Mouse (Mus musculus): ENCODE results near the gene Nsun5. TPM values are rescaled to one million over a fixed set of nuclear protein-coding genes. Genes with fewer than 3 reads are reported as not detected.

Nsun5 gene
- total RNA-seq, 1 experiment, result 40.2 TPM

DNA sequence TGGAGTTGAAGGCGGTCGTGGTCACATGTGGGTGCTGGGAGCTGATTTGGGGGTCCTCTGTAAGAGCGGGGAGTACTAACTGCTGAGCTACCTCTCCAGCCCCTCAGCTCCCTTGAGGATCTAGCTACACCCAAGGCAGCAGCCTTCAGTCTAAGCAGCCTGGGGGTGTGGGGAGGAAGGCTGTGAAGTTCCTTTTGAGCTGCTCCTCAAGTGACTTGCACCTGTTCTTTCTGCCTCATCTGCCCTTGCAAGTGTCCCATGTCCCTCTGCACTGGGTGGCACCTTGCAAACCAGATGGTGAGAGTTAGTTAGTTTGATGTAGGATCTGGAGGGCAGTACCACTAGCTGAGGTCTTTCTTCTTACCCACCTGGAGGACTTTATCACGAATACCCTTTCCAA lies 38.4 kb downstream of the Nsun5 start:
- peaks cover 2% of the 10 kb centered on the region; the same call in 1 of the 2 replicates for H3K36me3 ChIP-seq (ENCODE audit: control insufficient read depth, insufficient read depth, low read length, poor library complexity, severe bottlenecking)
- H3K9ac ChIP-seq (ENCODE audit: insufficient read depth, low read depth, low read length, poor library complexity, severe bottlenecking), result no peak overlapping the region
- H3K27ac ChIP-seq (ENCODE audit: insufficient read depth, low read depth, low read length, poor library complexity, severe bottlenecking), result no peak overlapping the region
- TF ChIP-seq ZC3H11A (IDR thresholded peaks at IDR 0.05; ENCODE audit: borderline replicate concordance, low read depth, low read length) (no peak), HCFC1 (IDR thresholded peaks at IDR 0.05; ENCODE audit: borderline replicate concordance, insufficient read depth, low read length) (no peak), CHD2 (IDR thresholded peaks at IDR 0.05; ENCODE audit: low read depth, low read length) (no peak), MAFK (IDR thresholded peaks at IDR 0.05; ENCODE audit: insufficient read depth, low read depth, low read length) (no peak), ZNF384 (IDR thresholded peaks at IDR 0.05; ENCODE audit: low read depth, low read length) (no peak)
- no peak for DNase-seq (ENCODE audit: low read depth, low spot score)
- in situ Hi-C loops (cut with MboI; ENCODE audit: low sequenced_read_pairs in 2 of 2, unreplicated experiment in 2 of 2), result loop anchor here (10.0 to 25.0 kb wide), 3 partner anchors 204 to 357 kb away; no protein-coding TSS in a partner anchor
- no peak overlapping the region for H3K4me3 ChIP-seq (ENCODE audit: insufficient read depth in 1 of 2, low read depth in 1 of 2, low read length in 2 of 2, poor library complexity in 1 of 2, severe bottlenecking in 1 of 2)
- no peaks in the 10 kb centered on the region for H3K9me3 ChIP-seq (ENCODE audit: control insufficient read depth, insufficient read depth, low read depth, low read length)
- H3K4me1 ChIP-seq (ENCODE audit: control insufficient read depth in 2 of 2, insufficient read depth in 2 of 2, low read length in 2 of 2, poor library complexity in 1 of 2), result no peaks in the 10 kb centered on the region

DNA sequence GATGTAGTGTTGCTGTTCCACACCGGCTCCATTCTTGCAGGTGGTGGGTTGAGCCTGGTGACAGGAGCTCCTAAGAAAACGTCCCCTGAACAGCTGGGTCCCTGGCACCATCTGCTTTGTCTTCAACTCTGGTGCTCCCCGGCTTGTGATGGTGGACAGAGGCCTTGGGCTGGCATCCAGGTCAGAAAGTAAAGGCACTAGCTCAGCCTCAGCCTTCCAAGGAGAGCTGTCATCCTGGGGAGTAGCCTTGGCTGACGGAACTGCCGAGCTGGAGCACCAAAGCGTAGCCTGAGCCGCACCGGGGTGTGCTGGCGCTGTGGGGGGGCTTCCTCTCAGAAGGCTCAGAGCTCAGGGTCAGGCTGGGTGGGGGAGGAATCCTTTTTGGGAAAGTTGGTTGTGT lies 40.5 kb downstream of the Nsun5 start:
- in situ Hi-C loops (cut with MboI; ENCODE audit: low sequenced_read_pairs in 2 of 2, unreplicated experiment in 2 of 2), result loop anchor here in 1 of 2 experiments (25.0 kb wide), 2 partner anchors 202 to 352 kb away; no protein-coding TSS in a partner anchor
- TF ChIP-seq ZNF384 (IDR thresholded peaks at IDR 0.05; ENCODE audit: low read depth, low read length) (no peak), HCFC1 (IDR thresholded peaks at IDR 0.05; ENCODE audit: borderline replicate concordance, insufficient read depth, low read length) (no peak), ZC3H11A (IDR thresholded peaks at IDR 0.05; ENCODE audit: borderline replicate concordance, low read depth, low read length) (no peak), CHD2 (IDR thresholded peaks at IDR 0.05; ENCODE audit: low read depth, low read length) (no peak), MAFK (IDR thresholded peaks at IDR 0.05; ENCODE audit: insufficient read depth, low read depth, low read length) (no peak)
- H3K9ac ChIP-seq (ENCODE audit: insufficient read depth, low read depth, low read length, poor library complexity, severe bottlenecking), result no peak overlapping the region
- H3K27ac ChIP-seq (ENCODE audit: insufficient read depth, low read depth, low read length, poor library complexity, severe bottlenecking), result no peak overlapping the region
- peaks cover 11% of the 10 kb centered on the region; the same call in 1 of the 2 replicates for H3K36me3 ChIP-seq (ENCODE audit: control insufficient read depth, insufficient read depth, low read length, poor library complexity, severe bottlenecking)
- no peaks in the 10 kb centered on the region for H3K9me3 ChIP-seq (ENCODE audit: control insufficient read depth, insufficient read depth, low read depth, low read length)
- DNase-seq (ENCODE audit: low read depth, low spot score), result no peak
- H3K4me1 ChIP-seq (ENCODE audit: control insufficient read depth in 2 of 2, insufficient read depth in 2 of 2, low read length in 2 of 2, poor library complexity in 1 of 2), result no peaks in the 10 kb centered on the region
- H3K4me3 ChIP-seq (ENCODE audit: insufficient read depth in 1 of 2, low read depth in 1 of 2, low read length in 2 of 2, poor library complexity in 1 of 2, severe bottlenecking in 1 of 2), result no peak overlapping the region

Other genes with a start within 250 kb of the Nsun5 start
- 49.6 and 99.0 TPM in 2 replicates for gene Tbl2, start 220.3 kb upstream of the Nsun5 start, total RNA-seq (2012; rRNA removed)
- 15.0 and 17.5 TPM in 2 replicates for gene Bcl7b, start 201.7 kb upstream of the Nsun5 start, total RNA-seq (2012; rRNA removed)
- gene Baz1b, start 182.7 kb upstream of the Nsun5 start, total RNA-seq (2012; rRNA removed), result 63.1 and 70.1 TPM in 2 replicates
- gene Fzd9, start 118.7 kb upstream of the Nsun5 start, total RNA-seq (2012; rRNA removed), result 9.4 and 18.2 TPM in 2 replicates
- gene Fkbp6, start 19.9 kb upstream of the Nsun5 start, total RNA-seq (2012; rRNA removed), result 6.4 and 20.1 TPM in 2 replicates
- 0.11 TPM in 1 of 2 replicates, not detected in the other for gene Trim50, start 16.7 kb upstream of the Nsun5 start, total RNA-seq (2012; rRNA removed)
- gene Pom121, start 24.6 kb downstream of the Nsun5 start, total RNA-seq (2012; rRNA removed), result 36.4 and 39.1 TPM in 2 replicates
- 42.9 and 55.5 TPM in 2 replicates for gene Hip1, start 175.2 kb downstream of the Nsun5 start, total RNA-seq (2012; rRNA removed)
- gene Ccl26, start 193.6 kb downstream of the Nsun5 start, total RNA-seq (2012; rRNA removed), result not detected in 2 replicates
- gene Ccl24, start 203.1 kb downstream of the Nsun5 start, total RNA-seq (2012; rRNA removed), result not detected in 2 replicates

Measured in ES-E14 (cell line).